Mouse (Mus musculus): Measurements from ENCODE around the gene Tshz2.

DNA sequence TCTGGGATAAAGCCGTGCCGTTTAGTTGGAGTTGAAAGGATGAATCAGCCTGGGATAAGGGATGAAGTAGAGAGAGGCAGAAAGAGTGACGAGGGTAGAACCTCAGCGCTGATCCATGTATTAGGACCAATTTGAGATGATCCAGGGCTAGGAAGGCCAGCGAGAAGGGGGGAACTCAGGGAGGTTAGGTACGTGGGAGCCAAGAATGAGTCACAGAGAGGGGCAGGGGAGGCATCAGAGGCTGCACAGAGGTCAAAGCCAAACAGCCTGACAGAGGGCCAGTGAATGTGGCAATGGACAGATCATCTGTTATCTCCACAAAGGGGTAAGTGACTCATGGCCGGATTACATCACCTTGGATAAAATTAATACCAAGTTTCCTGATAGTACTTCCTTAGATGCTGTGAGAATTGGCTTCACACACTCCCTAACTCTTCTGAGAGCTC is 97.8 kb downstream of the Tshz2 start:
- TF ChIP-seq EP300 (IDR thresholded peaks at IDR 0.05; ENCODE audit: low read depth) (no peak), CTCF (IDR thresholded peaks at IDR 0.05; ENCODE audit: low read depth) (no peak)

Data from liver, embryonic 14.5 days (tissue).